Mouse (Mus musculus): ENCODE data around the gene Brox.

GRCm38 (mm10) chr1:183297886-183298489 lies 919 bp upstream of the Brox start:
- TF ChIP-seq POLR2A (IDR thresholded peaks at IDR 0.05; ENCODE audit: insufficient read depth, low read depth, low read length) = peak; percentile 69; the same call in 1 of the 2 replicates
- no peak for TF ChIP-seq EP300 (IDR thresholded peaks at IDR 0.05; ENCODE audit: insufficient read depth, low read depth, low read length)
